Mouse (Mus musculus): ENCODE results near the gene Slc7a7.

Slc7a7 gene

DNA sequence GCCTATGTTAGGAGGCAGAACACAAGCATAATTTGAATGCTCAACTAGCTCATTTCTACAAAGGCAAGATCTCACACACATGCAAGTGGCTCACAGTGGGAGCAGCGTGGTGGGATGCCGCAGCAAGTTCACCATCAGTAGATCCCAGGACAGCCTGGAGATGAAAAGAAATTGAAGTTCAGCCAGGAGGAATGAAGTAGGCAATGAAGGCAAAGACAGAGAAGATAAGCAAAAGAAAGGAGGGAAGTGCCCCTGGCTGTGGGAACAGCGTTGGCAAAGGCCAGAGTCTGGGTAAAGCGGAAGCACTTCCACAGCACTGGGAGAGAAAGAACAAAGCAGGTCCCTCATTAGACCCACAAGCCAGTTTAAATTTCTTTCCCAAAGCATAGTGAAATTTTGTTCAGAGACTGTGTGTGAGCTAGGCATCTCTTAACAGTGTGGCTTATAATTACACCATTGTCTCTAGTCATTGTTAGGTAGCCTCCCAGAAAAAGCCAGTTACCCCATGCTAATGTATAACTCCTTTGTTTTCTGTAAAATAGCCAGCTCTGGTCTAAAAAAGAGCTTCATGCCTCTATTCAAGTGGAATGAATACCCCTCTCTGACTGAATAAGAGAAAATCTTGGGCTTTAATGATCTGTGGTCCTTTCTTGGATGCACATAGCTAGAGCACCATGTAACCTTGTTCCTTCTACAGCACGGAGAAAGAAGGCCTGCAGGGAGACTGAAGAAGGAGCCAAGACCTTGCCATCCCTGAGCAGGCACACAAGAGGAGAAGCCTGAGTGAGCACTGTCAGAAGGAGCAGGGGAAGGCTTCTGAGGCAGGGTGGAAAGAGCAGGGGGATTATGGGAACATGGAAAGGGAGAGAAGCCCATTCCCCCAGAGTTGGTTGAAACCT lies 85.2 kb downstream of the Slc7a7 start:
- ATAC-seq (ENCODE audit: insufficient number of reproducible peaks, low FRiP score, low TSS enrichment) = no peak

DNA sequence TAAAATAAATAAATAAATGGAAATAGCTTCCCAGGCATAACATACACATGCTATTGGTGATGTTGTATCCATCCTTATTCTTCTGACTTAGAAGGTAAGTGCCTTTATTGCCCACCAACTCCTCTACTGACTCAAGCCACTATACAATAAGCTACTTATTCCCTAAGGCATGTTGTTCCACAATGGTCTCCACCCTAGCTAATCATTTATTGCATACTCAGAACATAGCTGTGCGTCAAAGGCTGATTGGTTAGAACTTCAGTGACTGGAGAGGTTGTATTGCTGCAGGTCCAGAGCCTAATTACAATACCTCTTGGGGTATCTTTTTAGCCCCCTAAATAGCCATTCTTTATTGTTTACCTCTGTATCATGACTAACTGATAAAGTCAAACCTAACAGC lies 86.4 kb downstream of the Slc7a7 start:
- ATAC-seq (ENCODE audit: insufficient number of reproducible peaks, low FRiP score, low TSS enrichment) = no peak

DNA sequence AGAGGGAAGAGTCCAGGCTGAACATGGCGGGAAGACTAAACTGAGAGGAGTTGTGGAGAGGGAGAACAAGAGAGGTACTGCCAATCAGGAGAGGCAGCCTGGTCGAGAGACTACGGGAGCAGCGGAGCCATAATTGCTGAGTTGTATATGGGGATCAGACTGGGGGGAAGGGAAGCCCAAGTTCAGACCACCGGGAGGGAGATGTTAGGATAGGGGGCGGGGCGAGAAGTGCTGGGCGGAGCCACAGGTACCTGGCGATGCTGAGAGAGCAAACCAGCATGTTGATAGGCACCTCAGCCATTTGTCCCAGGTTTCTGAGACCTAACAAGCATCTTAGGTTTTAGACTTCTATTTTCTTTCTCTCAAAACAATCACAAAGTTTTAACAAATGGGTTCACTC lies 88.4 kb downstream of the Slc7a7 start:
- no peak for ATAC-seq (ENCODE audit: insufficient number of reproducible peaks, low FRiP score, low TSS enrichment)

DNA sequence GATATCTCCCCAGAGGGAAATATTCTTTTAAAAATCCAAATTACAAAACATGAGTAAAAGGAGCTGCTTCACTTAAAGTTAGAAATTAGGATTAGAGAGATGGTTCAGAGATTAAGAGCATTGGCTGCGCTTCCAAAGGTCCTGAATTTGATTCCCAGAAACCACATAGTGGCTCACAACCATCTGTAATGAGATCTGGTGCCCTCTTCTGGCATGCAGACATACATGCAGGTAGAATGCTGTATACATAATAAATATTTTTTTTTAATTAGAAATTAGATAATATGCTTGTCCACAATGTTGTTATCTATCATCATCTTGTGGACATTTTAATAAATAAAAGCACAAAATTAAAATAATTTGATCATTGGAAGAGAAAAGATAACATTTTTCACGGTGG lies 89.0 kb downstream of the Slc7a7 start:
- ATAC-seq (ENCODE audit: insufficient number of reproducible peaks, low FRiP score, low TSS enrichment) = no peak

DNA sequence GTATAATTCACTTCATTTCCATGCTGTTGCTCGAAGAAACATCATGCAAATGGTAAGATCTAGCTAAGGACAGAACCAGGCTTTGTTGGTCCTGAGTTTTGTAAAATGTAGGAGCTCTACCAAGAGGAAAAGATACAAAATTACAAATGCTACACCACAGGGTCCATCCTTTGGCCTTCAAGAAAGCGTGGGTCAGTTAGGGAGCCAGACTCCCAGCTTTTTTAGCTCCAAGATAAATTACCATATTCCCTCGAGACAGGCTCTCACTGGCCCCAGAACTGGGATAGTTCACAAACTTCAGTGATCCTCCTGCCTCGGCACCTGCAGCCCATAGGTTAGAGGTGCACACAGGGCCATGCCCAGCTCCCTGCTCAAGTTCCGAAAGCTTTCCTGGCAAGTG lies 93.1 kb downstream of the Slc7a7 start:
- no peak for ATAC-seq (ENCODE audit: insufficient number of reproducible peaks, low FRiP score, low TSS enrichment)

DNA sequence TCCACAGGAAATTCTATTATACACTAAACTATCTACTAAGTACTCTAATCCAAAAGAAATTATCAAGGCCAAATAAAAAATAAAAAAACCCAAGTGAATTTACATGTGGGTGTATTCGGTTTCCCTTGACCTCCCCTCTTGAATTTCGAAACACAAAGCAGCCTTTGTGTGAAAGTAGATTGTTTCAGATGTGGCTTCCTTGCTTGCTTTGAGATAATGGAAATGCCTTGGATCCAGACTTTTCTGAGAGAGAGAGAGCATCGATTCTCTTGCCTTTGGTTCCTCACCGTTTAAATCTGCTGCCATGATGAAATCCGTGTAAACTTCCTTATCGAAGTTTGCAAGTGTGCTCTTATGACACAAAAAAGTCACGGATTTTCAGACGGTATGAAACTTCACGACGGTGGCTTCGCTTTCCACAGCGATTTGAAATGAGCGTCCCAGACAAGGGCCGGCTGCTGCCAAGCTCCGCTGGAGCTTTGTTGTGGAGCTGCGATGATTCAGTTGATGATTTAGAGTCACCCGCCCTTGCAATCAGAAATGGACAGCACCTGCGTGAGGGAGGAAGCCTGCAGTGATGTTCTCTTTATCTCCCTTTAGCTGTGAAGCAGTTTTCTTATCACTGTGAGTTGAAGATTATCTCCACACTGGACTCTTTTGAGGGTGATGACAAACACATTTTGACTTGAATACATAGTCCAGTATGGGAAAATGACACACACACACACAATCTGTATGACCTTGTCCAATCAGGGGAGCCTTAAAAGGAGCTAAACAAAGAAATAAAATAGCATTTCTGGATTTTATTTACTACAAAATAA lies 95.8 kb downstream of the Slc7a7 start:
- no peak for ATAC-seq (ENCODE audit: insufficient number of reproducible peaks, low FRiP score, low TSS enrichment)
